Mouse (Mus musculus) c-Kit-positive CD71-positive TER-119-negative erythroid progenitor cells, embryonic 14.5 days (primary cell): ENCODE measurements around the gene Siglece.

Experiments used
- DNase-seq: peaks from one replicate; pipeline ENCODE4 v3.0.0-alpha.2; 2013; ENCODE audit warnings: low read depth

Gene Siglece

GRCm38 (mm10) chr7:43625794-43626422, 34.1 kb downstream of the Siglece start:
- DNase-seq, result no peak

GRCm38 (mm10) chr7:43625065-43625464, 34.9 kb downstream of the Siglece start:
- no peak for DNase-seq

DNA sequence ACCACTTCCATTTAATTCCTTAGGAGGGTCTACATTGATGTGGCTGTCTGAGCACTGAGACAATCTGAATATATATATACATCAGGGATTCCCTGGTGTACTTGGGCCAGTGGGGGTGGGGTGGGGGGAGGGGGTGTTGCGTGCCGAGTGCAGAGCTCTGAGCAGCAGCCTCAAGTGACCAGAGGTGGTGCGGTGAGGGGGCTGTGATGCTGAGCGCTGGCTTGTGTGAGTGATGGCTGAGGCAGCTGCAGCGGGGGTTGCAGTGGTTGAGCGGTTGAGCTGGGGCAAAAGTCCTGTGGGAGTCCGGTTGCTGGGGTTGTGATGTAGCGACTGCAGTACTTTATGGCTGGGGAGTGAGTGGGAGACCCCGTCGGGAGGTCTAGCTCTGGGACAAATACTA, 36.1 kb downstream of the Siglece start:
- DNase-seq, result no peak

GRCm38 (mm10) chr7:43622927-43623326, 37.0 kb downstream of the Siglece start:
- no peak for DNase-seq

GRCm38 (mm10) chr7:43613816-43614551, 46.0 kb downstream of the Siglece start:
- DNase-seq, result no peak

DNA sequence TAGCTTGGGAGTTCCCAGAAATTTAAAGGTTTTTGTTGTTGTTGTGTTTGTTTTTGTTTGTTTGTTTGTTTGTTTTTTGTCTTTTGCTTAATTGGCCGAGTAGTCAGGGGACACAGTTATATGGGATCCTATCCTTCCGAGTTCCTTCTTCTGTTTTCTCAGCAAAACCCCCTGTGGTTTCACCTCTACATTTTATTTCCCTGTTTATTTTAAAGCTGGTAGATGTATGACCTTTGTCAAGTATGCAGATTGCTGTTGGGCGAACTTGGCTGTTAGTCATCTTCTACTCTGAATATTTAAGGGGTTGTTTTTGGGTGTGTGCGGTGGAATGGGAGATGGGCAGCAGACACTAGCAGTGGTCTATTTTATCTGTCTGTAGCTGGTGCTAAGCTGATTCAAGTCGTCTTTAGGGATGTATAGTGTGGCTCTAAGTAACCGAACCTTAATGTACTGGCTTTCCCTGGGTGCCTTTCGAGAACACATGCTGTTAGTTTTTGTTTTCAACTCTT, 51.6 kb downstream of the Siglece start:
- no peak for DNase-seq

DNA sequence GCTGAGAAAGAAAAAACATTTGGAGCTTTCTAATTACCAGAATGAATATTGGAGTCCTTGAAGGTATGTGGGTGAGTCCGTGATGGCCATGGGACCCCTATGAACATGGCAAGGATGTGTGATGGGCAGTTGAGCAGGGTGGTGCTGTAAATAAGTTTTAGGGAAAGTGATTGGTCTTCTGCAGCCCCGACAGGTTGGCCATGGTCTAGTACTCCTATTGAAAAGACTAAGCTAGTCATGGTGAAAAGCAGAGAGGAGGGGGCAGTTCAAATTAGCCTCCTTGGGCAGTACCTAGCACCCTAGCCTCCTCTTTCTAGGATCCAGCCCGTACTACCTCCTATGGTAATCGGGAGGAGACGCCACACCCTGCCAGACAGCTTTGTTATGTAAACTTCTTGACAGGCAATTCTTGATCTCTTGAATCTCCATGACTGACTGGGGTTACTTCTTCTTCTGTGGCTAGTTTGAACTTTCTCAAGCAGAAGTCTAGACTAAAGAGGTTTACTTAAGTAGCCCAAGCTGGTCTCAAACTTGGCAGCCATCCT, 52.1 kb downstream of the Siglece start:
- DNase-seq, result no peak

DNA sequence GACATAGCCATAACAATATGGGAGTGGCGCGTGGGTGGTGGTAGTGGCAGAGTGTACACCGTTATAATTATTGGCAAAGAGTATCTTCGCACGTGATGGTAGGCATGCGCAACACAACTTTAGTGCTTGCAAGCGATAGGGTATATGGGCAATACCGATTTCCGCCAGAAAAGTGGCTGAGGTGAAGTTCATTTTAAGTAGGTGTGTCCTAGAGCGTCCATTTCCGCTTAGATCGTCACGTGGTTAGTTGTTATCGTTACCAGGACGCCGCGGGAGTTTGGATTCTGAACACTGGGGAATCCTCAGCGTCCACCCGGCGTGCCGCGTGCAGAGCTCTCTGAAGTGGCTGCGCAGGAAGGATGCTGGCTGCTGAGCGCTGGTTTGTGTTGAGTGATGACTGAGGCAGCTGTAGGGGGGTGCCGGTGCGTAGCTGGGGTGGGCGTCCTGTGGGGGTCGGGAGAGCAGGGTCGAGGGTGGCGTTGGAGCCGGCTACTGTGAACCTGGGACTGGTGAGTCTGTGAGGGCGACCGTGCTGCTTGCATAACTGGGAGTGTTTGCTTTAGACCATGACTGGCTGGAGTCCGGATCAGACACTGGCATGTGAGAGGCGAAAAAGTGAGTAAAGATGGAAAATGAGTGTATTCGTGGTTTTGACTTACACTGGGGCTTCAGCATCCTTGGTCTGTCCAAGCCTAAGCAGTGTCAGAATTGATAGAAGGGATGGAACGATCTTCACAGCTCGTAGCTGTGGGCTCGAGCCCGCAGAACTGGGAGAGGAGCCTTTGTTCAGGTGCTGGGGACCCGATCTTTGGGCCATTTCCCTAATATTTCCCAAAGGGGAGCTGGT, 52.8 kb downstream of the Siglece start, which contains the start of gene Zfp819:
Gene Zfp819 (plus strand): TSS at position 274 of the 847 bp plus-strand sequence.
- no peak for DNase-seq

DNA sequence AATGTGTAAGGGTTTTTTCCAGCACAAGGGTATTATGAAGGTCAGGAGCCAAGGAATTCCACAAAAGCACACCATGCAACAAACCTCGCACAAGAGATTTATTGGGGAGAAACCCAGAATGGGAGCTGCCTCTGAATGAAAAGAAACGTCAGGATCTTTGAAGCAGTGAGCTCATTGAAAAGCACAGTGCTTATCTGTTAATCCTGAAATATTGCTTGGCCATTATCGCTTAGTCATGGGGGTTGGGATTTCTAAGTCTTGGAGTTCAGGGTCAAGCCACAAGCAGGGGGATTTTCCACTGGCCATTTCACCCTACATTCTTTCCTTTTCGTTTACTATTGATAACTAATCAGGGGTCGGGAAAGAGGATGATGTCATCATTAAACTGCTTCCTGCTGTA, 58.1 kb downstream of the Siglece start:
- DNase-seq, result no peak
